Mouse (Mus musculus): ENCODE measurements around the gene Pigm. TPM values are rescaled to one million over a fixed set of nuclear protein-coding genes. Genes with fewer than 3 reads are reported as not detected.
A peak's percentile ranks its signal among the peaks of the same experiment; 100 is the strongest.

Gene Pigm
- 1 to 10 TPM; 9.1 TPM for total RNA-seq (2021)

DNA sequence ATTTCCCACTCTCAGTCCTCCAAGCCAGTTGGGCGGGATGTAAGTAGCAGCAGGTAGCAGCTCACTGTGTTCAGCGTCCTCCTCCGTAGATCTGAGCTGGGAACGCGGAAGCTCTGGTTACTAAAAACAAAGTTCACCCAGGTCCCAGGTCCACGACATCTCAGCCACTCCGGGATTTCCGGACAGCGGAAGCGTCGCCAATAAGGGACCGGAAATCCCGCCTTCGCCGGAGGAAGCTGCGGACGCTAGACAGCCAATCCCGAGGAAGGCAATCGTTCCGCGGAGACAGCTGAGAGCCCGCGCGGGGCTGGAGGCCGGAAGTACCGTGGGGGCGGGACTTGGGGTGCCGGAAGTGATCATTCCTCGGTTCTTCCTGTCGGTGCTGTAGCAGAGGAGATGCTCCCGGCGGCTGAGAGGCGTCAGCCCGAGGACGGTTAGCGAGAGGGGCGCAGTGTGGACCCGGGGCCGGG is at the start of gene Pigm:
Gene Pigm, plus strand, starts transcription at position 349 of the 470 bp plus-strand sequence.
- DNase-seq: peak; percentile 99
- intact Hi-C loops (cut with DNase I): no loop called here

GRCm38 (mm10) chr1:172326684-172327083 is 49.7 kb upstream of the Pigm start:
- DNase-seq: no peak
- intact Hi-C loops (cut with DNase I): loop anchor here (2.0 kb wide), 1 partner anchor 30 kb away; no protein-coding TSS in a partner anchor

- intact Hi-C loops (cut with DNase I): loop anchor here (2.0 kb wide), 1 partner anchor 29 kb away; no protein-coding TSS in a partner anchor
- DNase-seq: no peak
Observed at GRCm38 (mm10) chr1:172327206-172328001, 48.9 kb upstream of the Pigm start.

GRCm38 (mm10) chr1:172328041-172328440 is 48.3 kb upstream of the Pigm start:
- DNase-seq: no peak
- intact Hi-C loops (cut with DNase I): no loop called here

- DNase-seq: no peak
- intact Hi-C loops (cut with DNase I): no loop called here
Observed at GRCm38 (mm10) chr1:172328461-172328860, 47.9 kb upstream of the Pigm start.

DNA sequence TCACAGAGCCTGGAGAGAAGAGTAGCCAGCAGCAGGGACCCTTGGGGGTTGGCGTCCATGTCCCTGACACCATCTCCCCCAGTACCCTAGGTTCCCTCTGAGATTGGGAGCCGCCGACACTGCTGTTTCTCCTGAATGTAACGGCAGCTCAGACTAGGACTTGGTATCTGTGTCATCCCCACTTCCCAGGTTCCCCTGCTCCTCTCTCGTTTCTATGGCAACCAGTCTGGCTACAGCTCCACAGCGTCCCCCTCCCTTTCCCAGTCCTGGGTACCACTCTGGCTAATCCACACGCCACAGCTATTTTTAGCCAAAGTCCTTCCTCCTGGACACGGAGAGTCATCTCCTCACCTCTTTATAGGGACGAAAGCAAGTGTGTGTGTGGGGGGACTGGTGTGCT is 47.2 kb upstream of the Pigm start, which contains the start of gene Kcnj9:
Gene Kcnj9, minus strand, starts transcription at position 188 of the 400 bp plus-strand sequence.
- intact Hi-C loops (cut with DNase I): no loop called here
- no peak for DNase-seq

GRCm38 (mm10) chr1:172329616-172330015 is 46.7 kb upstream of the Pigm start:
- no peak for DNase-seq
- intact Hi-C loops (cut with DNase I): no loop called here

DNA sequence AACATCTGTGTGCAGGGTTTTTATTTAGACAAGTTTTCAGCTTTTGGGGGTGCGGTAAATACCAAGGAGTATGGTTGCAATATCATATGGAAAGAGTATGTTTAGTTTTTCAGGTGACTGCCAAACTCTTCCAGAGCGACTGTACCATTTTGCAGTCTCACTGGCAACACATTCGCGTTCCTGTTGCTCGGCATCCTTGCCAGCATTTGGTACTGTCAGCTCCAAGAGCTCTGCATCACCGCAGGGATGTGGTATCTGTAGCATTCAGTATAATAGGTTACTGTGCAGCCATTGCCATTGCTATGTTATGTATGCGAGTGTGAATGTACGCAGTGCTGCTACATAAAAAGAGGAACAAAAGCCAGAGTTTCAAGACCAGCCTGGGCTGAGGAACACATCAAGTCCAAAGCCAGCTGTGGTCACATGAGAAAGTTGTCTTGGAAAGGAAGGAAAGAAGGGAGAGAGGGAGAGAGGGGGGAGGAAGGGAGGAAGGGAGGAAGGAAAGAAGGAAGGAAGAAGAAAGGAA is 44.9 kb upstream of the Pigm start:
- intact Hi-C loops (cut with DNase I): no loop called here
- no peak for DNase-seq

- no peak for DNase-seq
- intact Hi-C loops (cut with DNase I): no loop called here
Observed at GRCm38 (mm10) chr1:172332925-172333324, 43.4 kb upstream of the Pigm start.

DNA sequence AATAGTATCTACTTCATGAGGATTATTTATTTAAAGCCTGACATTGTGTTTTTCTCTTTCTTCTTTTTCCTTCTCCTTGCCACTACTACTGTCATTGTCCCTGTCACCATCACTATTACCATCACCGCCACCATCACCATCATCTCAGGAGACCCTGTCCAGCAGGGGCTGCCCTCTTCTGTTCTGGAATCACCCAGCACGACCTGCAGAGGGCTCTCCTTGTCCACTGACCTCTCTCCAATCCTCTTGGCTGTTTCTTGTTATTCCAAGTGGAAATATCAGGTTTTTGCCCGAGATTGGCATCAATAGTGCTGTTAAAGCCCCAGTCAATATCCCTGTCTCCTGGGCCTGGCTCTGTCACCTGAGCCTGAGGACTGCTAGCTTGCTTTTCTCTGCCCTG is 42.8 kb upstream of the Pigm start:
- intact Hi-C loops (cut with DNase I): no loop called here

DNA sequence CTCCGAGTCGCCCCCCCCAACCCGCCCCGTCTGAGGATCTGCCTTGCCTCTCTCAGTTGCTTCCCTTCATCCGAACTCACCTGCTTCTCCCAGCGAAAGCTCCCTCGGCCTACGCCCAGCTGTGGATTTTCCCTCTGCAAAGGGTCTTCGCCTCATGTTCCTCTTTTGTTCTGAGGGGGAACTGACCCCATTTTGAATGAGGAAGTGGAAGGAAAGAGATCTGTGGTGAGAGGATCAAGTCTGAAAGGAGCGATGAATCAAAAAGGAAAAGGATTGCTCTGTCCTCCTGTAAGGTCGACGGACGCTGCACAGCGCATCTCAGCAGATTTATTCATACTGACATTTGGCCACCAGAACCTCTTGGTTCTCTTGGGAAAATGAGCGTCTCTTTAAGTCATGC is 40.5 kb upstream of the Pigm start:
- intact Hi-C loops (cut with DNase I): no loop called here
- DNase-seq: no peak

More for the DNA sequence above, 42.8 kb upstream of the Pigm start:
- no peak for DNase-seq

DNA sequence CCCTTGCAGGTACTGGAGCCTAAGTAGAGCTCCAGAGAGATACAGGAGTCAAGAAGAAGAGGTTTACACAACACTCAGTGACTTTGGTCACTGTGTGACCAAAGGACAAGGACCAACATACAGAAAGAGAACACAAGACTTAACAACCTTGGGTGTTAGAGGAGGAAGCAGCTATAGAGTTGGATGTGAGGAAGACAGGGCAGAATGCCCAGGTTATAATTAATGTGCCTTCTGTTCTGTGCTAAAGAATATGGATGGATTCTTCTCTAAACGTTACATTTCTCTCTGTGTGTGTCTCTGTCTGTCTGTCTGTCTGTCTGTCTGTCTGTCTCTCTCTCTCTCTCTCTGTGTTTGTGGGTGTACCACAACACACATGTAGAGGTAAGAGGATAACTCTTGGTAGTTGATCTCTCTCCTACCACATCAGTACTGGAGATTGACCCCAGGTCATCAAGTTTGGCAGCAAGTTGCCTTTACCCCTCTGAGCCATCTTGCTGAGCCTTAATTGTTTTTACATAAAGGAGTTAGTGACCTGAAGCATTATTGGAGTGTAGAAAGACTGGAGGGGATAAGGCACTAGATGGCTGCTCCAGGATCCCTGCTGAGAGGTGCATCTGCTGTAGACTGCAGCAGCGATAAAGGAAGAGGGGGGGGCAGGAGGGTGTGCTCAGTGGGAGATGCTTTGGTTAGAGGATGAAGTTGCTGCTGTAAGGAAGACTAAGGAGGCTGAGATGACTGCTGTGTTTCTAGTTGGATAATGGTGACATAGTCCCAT is 38.7 kb upstream of the Pigm start:
- intact Hi-C loops (cut with DNase I): no loop called here

GRCm38 (mm10) chr1:172340729-172341321 is 35.5 kb upstream of the Pigm start, which contains the start of gene Kcnj10:
Kcnj10 (plus strand) TSS chr1:172341210.
- peak; percentile 59 to 65 for DNase-seq
- intact Hi-C loops (cut with DNase I): no loop called here

More for the DNA sequence above, 38.7 kb upstream of the Pigm start:
- DNase-seq: no peak

DNA sequence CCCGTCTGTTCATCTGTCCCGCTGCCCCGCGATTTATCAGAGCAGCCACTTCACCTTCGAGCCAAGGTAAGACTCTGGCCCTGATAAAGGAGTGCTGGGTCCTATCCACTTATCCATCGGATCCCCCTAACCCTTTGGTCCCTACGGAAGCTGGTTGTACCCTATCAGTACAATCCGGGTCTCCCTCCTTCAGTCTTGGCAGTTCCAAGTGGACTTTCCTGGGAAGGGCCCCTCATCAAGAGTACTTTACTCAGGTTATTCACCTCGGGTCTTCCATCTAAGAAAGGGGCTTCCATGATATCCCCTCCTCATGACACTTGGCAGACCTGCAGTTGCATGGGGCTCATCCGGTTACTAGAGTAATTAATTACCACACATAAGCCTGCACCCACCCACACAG is 35.0 kb upstream of the Pigm start:
- intact Hi-C loops (cut with DNase I): no loop called here
- no peak for DNase-seq

GRCm38 (mm10) chr1:172342729-172343128 is 33.6 kb upstream of the Pigm start:
- DNase-seq: no peak
- intact Hi-C loops (cut with DNase I): no loop called here

GRCm38 (mm10) chr1:172343914-172344313 is 32.4 kb upstream of the Pigm start:
- intact Hi-C loops (cut with DNase I): no loop called here

GRCm38 (mm10) chr1:172344820-172345219 is 31.5 kb upstream of the Pigm start:
- intact Hi-C loops (cut with DNase I): no loop called here
- no peak for DNase-seq

More at GRCm38 (mm10) chr1:172343914-172344313, 32.4 kb upstream of the Pigm start:
- no peak for DNase-seq

- intact Hi-C loops (cut with DNase I): no loop called here
- no peak for DNase-seq
Observed at GRCm38 (mm10) chr1:172346707-172347106, 29.6 kb upstream of the Pigm start.

GRCm38 (mm10) chr1:172347382-172347781 is 29.0 kb upstream of the Pigm start:
- intact Hi-C loops (cut with DNase I): no loop called here
- no peak for DNase-seq

DNA sequence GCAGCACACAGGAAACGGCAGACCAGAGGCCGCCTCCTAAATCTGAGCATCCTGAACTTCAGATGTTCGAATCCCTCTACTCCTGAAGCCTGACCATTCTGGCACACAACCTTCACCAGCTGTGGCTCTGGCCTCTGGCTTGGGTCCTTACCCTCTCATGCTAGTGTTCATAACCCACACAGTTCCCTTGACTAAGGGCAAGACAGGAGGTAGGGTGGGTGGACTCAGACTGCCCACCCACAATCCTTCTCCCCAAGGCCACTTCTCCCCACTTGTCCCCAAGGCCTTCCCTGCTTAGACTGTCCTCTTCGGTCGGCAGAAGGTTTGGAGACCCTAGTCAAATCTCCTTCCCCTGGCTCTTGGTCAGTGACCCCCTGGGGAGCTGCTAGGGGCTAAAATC is 26.8 kb upstream of the Pigm start:
- intact Hi-C loops (cut with DNase I): no loop called here
- DNase-seq: no peak
